Mouse (Mus musculus) thymus, postnatal 0 days (tissue): ENCODE data around the gene Pla2g4a. TPM values are rescaled to one million over a fixed set of nuclear protein-coding genes. Genes with fewer than 3 reads are reported as not detected.
A peak's percentile ranks its signal among the peaks of the same experiment; 100 is the strongest.
"Not testable (repeated sequence)": the region's sequence is repeated elsewhere in the genome, so short reads cannot be mapped to it uniquely, and the experiment has no call there.

Source experiments
- DNase-seq: peaks from one replicate; pipeline ENCODE4 v3.0.0-alpha.2; 2015; ENCODE audit warnings: low spot score
- polyA plus RNA-seq: library from polyadenylated mRNA; unstranded; fragments of >200 nt; fragmentation: Nextera tagmentation; extraction: Ambion mirVana; gene quantifications from 2 replicates; pipeline ENCODE4 v1.2.1, GENCODE M21; 2015

The Pla2g4a gene
- polyA plus RNA-seq, 1 experiment from 2014 or later, result 9.9 TPM

DNA sequence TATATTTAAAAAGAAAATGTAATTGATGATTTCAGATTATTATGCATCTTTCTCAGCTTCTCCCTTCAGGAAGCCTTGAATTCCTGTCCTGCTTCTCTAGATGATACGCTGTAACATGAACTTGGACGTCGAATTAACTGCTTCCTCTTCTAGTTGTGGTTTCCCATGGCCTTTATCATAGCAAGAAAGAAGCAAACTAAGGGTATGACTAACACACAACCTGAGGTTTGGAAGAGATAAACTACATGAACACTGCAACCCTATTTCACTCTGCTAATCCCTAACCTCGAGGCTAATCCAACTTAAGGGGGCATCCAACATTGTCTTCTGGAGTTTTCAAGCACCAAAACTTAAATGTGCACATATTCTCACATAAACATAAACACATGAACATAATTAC, 23.3 kb downstream of the Pla2g4a start:
- DNase-seq, result no peak

DNA sequence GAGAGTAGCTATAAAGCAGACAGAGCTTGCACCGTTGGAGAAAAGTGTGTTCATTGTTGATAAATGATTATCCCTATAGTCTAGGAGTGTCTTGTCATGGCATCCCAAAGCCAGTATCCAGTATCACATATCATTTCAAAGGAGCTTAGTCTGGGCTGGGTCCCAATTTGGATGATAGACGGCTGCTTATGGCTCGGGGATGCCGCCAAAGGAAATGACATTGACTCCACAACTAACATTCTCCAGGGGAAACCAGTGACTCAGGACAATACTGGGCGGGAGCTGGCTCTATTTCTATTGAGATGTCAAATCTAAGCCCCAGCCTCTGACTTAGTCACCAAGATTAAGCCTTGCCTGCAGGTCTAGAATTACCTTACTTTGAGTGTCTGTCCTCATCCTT, 31.9 kb downstream of the Pla2g4a start:
- DNase-seq, result no peak

DNA sequence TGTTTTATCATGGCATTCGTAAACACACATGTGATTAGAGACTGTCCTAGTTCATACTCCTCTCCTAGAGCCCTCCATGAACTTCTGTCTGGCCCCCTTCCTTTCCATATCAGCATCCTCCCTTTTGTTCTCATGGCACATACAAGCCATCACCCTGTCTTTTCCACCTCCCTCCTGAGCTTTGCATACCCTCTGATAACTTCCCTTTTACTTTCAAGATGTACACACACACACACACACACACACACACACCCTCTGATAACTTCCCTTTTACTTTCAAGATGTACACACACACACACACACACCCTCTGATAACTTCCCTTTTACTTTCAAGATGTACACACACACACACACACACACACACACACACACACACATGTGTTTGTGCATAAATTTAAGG, 37.4 kb downstream of the Pla2g4a start:
- not testable (repeated sequence) for DNase-seq

DNA sequence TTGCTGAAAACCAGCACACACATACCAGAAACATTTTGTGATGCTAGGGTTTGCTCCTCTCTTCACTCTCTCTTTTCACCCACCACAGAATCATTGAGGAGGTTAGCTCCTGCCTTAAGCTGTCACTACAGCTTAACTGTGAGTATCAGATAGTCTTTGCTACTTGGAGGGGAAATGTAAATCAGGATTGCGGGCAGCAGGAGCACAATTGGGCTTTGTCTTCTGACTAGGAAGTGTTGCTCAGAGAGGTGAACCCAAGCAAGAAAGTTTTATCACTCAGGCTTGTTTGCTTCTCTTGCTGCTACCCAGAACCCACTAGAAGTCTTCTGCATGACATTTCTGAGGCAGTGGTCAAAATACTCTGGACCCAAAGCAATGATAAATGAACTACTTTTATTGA, 38.9 kb downstream of the Pla2g4a start:
- no peak for DNase-seq

DNA sequence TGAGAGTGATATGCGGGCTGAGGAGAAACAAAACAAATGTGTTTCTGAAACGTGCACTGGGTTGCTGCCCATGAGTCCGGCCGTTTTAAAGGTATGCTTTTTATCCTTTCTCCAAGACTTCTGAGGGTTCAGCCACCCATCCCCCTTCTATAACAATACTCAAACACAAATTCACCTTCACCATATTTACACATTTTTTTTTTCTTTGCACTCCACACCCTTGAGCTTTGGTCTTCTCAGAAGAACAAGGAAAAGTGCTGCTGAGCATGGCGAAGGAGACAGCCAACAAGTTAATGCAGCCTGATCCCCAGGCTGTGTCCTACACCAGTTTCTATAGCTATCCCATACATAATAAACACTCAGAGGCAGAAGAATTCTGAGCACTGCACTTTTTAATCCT, 39.8 kb downstream of the Pla2g4a start:
- no peak for DNase-seq

DNA sequence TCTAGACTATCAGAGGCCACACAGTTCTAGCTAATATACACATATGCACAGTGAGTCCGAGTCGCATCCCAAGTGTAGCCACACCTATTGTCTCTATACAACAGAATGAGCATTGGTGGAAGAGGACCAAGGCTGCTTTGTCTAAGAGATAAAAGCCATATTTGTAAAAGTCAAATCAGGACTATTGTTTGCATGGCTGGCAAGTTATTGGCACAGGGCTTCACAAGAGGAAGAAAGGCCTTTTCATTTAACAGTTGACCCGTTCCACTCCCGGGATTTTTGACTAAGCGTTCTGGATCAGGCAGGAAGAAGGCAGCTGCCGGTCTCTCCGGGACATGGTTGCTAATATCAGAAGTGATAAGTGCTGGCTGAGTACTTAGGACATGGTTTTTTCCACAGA, 41.8 kb downstream of the Pla2g4a start:
- no peak for DNase-seq

DNA sequence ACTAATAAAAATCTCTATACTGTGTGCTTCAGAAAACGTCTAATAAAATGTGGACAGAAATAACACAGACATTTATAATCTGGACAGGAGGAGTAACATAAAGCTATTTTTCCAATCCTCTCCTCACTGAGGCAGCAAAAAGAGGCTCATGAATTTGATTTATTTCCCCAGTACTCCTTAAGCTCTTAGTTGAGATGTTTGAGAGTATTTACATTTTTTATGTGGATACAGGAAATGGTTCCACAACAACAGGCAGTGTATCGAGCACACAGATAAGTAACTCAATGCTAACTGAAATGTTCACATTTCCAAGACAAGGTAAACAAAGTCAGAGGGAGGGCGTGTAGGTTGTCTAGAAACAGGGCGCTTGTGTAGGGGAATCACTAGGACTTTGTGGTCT, 48.1 kb downstream of the Pla2g4a start:
- DNase-seq, result no peak

DNA sequence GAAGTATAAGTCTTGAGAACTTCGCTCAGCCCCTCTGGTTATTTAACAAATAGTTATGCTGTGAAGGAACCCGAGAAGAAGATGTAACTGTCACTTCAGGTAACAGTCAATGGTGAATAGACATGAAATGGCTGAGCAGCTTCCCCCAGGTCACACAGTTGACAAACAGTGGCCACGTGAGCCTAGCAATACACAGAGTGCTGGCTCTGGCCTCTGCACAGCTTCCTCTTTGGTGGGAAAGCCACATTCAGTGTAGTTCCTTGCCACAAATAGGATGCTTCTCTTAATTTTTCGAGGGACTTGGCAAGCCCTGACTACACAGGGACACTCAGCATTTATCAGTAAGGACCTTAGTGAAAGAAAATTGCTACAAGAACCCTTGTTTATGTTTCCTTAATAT, 50.0 kb downstream of the Pla2g4a start:
- DNase-seq, result no peak

DNA sequence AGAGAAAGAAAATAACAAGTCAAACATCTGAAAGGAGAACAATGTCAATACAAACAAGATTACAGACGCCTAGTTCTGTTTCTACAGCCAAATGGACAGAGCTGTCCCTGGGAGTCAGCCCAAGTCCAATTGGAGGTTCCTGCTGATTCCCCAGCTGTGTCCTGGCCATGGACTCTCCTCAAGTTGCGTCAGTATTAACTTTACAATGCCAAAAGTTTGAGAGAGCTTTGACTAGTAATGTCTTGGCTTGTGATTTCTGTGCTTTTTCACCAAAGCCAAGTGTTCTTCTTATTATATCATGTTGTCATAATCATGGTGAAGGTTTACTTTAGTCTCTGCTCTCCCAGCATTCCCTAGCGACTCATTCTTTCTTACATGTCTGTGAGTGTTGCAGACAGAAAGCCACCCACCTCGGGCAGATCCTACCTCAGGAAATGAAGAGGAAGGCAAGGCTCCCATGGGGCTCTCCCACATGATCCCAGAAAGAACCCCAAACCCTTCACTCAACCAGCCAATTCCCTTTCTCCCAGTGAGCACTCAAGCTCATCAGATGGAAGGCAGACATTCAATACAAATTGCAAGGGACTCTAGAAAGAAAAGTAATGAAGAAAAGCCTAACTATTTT, 63.0 kb downstream of the Pla2g4a start:
- DNase-seq, result no peak

DNA sequence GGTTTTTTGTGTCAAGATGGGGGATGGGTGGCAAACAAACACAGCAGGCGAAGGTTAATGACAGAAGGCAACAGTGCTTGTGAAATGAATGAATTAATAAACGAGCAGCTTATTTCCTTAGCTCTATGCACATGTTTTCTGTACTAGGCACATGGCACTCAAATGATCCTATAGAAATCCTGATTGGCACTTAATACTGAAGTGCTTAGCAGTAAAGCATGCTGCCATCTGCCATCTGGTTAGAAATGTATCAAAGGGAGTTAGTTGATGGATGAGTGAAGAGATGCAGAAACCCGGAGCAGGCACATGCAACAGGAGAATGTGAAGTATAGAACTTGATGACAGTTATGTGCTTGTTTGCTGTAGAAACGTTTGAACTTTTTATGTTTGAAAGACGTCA, 64.5 kb downstream of the Pla2g4a start:
- no peak for DNase-seq

DNA sequence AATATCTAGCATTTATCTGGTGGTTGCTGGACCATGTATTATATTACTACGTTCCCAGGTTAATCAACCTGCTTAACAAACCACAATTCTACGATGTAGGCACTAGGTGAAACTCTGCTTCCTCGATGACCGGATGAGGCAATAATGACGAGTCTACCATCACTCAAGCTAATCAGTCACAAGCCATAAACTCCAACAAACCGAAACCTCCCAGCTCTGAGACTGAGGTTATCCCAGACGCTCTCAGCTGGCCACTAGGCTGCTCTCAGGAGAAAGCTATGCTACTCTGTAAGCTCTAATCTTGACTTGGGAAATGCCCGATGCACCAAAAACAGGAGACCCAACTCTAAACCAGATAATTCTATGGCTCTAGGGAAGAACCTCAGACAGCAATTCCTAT, 66.2 kb downstream of the Pla2g4a start:
- DNase-seq, result no peak

DNA sequence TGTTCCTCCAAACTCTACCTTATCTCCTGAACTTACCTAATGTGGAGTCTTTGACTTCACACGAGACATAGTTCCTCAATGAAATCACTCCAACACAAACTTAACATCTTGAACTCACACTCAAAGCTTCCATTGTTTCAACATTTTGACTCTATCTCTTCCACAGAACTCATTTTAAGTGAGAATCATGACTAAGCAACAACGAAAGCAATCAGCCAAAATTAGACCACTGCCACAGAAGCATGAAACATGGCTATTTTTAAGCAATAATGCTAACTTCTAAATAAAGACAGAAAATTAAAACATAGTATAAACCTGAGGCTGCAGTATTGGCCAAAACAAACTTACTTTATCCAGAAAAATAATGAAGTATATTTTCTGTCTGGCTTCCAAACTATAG, 67.2 kb downstream of the Pla2g4a start:
- no peak for DNase-seq

DNA sequence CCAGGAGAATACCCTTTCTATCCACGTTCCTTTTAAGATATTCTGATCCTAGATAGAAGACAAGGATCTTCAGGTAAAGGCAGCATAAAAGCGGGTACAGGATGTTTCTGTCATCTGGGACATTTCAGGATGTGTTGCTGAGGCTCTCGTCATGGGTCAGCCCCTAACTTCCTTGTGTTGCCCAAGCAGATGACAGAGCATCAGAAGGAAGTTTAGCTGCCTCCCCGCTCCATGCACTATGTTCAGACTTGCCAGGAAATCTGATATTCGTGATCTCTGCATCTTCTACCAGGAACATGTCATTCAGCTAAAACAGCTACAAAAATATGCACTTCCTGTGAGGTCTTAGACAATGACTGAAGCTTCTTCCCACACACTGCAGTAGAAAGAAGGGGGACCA, 70.0 kb downstream of the Pla2g4a start:
- no peak for DNase-seq

DNA sequence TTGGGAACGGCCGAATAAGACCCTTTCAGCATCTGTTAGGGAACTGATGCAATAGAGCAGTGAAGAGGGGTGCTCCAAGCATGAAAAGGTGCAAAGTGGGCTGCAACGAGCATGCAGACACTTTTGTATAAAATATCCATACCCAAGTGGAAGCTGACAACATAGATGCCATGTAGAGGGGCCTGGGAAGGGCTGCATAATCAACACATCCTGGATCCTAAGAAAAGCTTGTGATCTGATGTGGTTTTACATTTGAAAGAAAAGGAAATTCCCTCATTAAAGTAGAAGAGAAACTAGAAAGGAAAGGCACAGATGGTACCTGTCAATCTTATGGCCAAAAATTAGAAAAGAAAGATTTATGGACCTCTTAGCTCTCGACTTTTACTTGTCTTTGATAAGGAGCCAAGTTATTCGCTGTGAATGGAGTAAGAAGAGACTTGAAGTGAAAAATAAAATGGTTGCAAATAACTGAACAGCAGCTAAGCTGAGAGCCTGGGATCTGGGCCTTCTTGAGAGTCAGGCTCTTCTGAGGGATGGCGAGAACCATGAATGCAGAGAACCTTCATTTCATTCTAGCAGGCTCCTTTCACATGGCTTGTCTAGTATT, 78.6 kb downstream of the Pla2g4a start:
- DNase-seq, result no peak

DNA sequence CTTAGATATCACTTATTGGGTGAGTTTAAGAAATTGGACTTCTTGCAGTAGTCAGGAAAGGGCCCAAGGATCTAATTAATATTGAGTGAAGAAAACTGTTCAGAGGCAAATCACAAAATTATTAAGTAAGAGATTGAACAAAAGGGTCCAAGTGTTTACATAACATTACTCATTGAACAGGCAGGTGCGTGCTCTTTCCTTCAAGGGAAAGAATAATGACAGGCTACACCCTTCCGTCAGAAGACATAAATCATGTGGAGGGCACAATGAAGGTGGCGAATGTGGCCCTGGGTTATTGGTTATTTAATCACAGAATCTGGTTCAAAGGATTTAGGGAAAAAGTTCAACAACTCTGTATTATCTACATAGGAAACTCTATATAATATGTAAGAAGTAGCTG, 82.9 kb downstream of the Pla2g4a start:
- DNase-seq, result no peak

DNA sequence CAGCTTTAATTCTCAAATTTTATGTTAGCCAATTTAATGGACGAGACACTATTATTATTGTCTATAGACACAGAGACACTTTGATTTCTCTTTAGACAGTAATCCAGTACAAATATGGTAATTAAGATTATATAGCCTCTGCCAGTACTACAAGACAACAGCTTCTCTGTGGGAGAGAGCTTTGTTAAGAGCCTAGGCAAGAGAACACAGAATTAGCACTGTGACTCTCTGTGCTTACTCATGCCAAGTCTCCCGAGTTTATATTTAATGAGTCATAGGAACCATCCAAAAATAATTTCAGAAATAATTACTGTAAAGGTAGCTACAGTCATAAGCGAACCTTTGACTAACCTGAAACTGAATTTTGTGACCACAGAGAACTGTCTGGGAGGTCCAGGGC, 84.6 kb downstream of the Pla2g4a start:
- no peak for DNase-seq

DNA sequence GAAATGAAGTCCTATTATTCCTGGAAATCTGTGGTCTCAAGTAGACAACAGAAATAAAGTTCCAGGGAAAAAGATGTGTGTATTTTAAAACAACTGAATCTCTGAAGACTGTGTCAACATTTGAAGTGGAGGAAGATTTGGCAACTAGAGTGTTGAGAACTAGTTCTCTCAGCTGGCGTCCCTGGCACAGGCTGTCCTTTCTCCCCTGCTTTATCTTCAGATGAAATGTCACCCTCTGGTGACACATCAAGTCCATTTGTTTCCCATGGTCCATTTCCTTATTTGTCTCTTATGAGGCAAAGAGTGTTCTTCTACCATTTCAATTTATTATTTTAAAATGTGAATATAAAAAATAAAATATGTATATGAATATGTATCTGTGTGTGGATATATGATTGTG, 89.5 kb downstream of the Pla2g4a start:
- DNase-seq, result no peak

DNA sequence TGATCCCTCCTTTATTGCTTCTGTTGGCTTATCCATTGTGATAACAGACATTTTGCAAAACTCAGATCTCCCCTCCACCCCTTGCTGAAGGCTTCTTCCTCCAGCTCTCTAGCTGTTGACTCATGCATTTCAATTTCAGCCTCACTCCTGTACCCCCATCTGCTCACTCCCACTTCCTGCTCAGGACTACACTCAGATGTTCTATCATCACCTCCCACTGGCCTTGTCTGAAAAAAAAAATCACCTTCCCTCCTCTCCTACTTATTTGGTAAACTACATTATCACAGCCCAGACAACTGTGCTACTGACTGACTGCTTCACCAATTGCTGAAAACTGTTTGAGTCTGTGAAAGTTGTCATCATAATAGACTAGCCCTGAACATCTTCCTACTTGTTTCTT, 93.8 kb downstream of the Pla2g4a start:
- DNase-seq, result no peak

DNA sequence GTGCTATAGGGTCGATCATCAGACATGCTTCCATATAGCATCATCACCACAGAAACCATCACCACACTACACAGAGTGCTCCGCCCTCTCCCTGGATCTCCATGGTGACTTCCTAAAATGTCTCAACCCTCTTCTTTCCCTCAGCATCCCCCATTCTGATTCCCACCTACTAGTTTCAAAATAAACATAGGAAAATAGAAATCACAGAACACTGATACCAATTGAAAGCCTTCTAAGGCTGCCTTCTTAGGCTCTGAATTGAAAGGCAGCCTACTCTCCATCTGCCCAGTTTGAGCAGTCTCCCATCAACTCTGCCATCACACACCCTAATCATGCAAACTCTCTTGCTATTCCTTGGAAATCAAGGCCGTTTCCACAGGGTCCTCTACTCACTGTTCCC, 94.9 kb downstream of the Pla2g4a start:
- DNase-seq, result no peak

DNA sequence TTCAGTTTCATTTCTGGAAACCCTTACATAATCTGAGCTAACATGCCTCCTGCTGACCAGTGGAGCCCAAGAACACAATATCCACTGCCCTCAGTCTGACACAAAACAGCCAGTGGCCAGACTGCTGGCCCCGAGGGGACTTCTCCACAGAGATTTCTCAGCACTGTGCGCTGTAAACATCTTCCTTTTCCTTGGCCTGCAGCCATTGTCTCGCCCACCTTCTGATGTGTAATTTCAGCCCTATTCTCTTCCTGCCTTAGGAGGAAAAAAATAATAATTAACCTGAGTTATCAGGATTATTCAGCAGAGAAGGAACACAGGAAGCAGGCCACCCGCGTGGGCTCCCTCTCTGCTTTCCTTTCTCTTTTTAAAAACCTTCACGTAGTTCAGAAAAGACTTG, 98.3 kb downstream of the Pla2g4a start:
- no peak for DNase-seq

DNA sequence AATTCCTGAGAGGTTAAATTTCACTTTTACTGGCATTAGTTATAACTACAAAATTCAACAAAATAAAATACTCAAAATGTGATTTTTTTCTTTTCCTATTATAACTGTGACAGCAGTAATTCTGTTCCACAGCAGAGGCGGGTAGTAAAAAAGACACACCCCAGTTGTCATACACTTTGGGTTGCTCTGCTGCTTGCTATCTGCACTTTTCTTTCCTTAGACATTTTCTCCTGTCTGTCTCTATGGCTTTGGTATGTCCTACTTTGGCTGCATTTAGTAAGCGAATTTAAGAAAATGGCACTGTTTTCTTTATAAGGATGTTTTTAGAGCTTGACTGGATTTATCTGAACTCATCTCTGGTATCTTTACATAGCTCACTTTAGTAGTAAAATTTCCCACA, 98.9 kb downstream of the Pla2g4a start:
- no peak for DNase-seq

DNA sequence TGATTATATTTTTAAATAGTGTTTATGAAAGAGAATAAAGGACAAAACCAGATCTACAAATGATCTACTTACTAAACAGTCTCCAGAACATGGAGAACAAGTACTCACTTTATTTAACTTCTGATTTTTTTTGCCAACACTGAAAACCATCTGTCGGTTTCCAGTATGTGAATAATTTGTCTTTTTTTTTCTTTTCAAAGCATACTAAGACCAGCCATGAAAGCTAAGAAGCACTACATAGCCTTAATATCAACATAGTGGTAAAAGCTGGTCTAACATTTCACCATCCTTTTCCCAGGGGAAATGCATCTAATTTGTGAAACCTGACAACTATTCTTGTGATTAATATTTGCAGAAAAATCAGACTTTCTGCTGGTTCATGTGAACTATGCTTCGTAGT, 99.5 kb downstream of the Pla2g4a start:
- DNase-seq, result no peak

DNA sequence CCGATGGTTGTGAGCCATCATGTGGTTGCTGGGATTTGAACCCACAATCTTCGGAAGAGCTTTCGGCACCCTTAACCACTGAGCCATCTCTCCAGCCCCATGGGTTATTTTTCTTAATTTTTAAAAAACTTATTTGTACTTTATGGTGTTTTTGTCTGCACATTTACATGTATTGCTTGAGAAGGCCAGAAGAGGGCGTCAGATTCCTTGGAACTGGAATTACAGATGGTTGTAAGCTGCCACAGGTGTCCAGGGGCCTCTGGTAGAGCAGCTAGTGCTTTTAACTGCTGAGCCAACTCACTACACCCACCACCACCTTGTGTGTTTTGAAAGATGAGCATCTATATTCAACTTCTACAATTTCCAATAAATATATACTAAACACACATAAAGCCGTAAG, 102.4 kb downstream of the Pla2g4a start:
- no peak for DNase-seq

DNA sequence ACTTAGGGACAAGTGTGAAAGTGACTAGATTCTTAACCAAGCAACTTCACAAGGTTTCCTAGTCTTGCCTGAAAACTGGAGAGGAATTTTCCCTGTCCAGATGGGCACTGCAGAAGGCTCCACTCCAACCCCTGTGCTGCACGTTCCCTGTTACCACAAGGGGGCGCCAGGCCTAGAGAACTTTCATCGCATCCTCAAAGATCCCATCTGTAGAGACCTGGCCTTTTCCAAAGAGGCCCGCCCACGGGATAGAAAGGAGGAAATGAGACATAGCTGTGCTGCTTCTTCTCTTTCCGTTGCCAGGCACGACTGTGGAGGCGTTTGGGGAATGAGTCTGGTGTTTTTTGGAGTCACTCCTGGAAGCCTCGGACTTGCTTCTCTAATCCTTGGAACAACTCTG, 104.4 kb downstream of the Pla2g4a start:
- peak; percentile 47 for DNase-seq
